In the genomic region with DNA sequence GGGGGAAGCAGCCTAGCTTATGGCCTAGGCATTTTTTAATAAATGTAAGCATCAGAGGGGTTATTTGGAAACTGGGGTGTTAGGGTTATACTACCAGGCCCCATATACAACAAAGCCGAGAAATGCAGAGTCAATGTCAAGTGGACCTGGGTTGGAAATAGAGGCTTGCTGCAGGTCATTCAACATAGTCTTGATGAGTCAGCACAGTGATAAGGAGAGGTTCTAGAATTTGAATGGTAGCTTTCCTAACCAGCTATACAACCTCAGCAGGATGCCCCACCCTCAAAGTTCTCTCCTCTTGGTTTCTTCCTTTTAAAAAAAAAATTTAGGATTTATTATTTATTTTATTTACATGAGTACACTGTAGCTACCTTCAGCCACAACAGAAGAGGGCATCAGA, we compare ENCODE assay signal across 1 mouse cellular context.
TF ChIP-seq lines count a peak whose summit lies in the region.

No protein-coding gene starts in this region.

TF ChIP-seq in CH12.LX, 34 proteins besides CTCF, POLR2A, EP300 and RAD21:
- TF ChIP-seq MAFK (IDR thresholded peaks at IDR 0.05; ENCODE audit: insufficient replicate concordance, low read length) (peak; percentile 67; the same call in 1 of the 2 replicates), E2F4 (IDR thresholded peaks at IDR 0.05; ENCODE audit: insufficient replicate concordance, low read depth, low read length) (no peak), POLR2AphosphoS2 (IDR thresholded peaks at IDR 0.05; ENCODE audit: low read depth, low read length) (no peak; the same call in 1 of the 2 replicates)
